Mouse (Mus musculus) neural tube, embryonic 12.5 days (tissue): ENCODE results near the gene Igsf3. TPM values are rescaled to one million over a fixed set of nuclear protein-coding genes. Genes with fewer than 3 reads are reported as not detected.

Experiments
- ATAC-seq: fragments of 200-750 bp; cut with Nextera tagmentation; 2 replicates; pipeline ENCODE4 v1.8.0; 2017; ENCODE audit warnings: low read depth, mild to moderate bottlenecking, moderate TSS enrichment, moderate library complexity; ENCODE audit not compliant: low FRiP score
- H3K27ac ChIP-seq: fragments of 300-500 bp; sonication (generic); 2 replicates; pipeline ENCODE4 v1.5.1; 2016
- H3K27me3 ChIP-seq: fragments of 300-500 bp; sonication (generic); replicated peaks from 2 replicates; pipeline ENCODE4 v1.6.1; 2016; ENCODE audit warnings: mild to moderate bottlenecking
- H3K36me3 ChIP-seq: fragments of 300-500 bp; sonication (generic); 2 replicates; pipeline ENCODE4 v1.6.1; 2016; ENCODE audit warnings: mild to moderate bottlenecking
- H3K4me1 ChIP-seq: fragments of 300-500 bp; sonication (generic); 2 replicates; pipeline ENCODE4 v1.6.1; 2016
- H3K4me2 ChIP-seq: fragments of 300-500 bp; sonication (generic); replicated peaks from 2 replicates; pipeline ENCODE4 v1.6.1; 2016; ENCODE audit warnings: mild to moderate bottlenecking
- H3K4me3 ChIP-seq: fragments of 300-500 bp; sonication (generic); 2 replicates; pipeline ENCODE4 v1.5.1; 2016
- H3K9ac ChIP-seq: fragments of 300-500 bp; sonication (generic); 2 replicates; pipeline ENCODE4 v1.6.1; 2016; ENCODE audit warnings: mild to moderate bottlenecking
- H3K9me3 ChIP-seq: fragments of 300-500 bp; sonication (generic); 2 replicates; pipeline ENCODE4 v1.6.1; 2016; ENCODE audit warnings: mild to moderate bottlenecking
- WGBS: fragments of 180-500 bp; shearing (Covaris S2); methylation state at CpG from one replicate; pipeline ENCODE4 v1.1.7; 2016; 5-methylcytosine and 5-hydroxymethylcytosine counted together
- polyA plus RNA-seq: library from polyadenylated mRNA; unstranded; fragments of >200 nt; fragmentation: Nextera tagmentation; extraction: Ambion mirVana; gene quantifications from 2 replicates; pipeline ENCODE4 v1.2.1, GENCODE M21; 2016

Gene Igsf3
- polyA plus RNA-seq, 1 experiment from 2014 or later = 49.8 TPM

DNA sequence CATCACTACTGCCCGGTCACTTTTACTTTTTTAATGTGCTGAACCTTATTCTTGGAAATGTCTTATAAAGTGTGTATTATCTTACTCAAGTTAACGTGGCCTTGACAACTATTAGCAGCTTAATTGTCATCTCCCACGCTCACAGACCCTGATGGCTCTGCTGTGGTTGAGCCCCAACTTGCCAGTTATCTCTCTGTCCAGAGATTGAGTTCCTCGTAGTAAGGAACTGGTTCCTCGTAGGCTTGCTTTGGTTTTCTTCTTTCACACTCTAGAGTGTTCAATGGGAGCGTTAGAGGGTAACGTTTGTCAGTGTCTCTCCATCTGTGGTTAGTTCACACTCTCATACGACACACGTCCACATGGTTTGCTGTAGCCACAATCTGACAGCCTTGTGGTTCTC, 92.8 kb downstream of the Igsf3 start:
- no peak for ATAC-seq

DNA sequence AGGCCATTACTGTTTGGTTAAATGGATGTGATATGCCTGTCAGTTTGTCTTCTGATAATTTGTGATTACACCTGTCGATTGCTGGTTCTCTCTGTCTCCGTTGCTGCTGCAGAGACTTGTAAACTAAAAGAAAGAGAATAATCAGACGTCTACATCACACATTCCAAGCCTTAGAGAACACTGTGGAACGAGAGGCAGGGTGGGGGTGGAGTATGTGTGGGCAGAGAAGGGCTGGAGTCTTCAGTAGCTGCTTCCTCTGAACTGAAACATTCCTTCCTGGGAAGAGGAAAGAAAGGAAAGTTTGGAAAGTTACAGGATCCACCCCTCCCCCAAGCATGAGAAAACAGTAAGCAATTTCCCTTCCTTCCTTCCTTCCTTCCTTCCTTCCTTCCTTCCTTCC, 95.0 kb downstream of the Igsf3 start:
- Histone ChIP-seq H3K27ac (no peak overlapping the region), H3K27me3 (no peaks in the 10 kb centered on the region), H3K9ac (no peak overlapping the region), H3K4me2 (no peak overlapping the region), H3K9me3 (no peaks in the 10 kb centered on the region), H3K4me1 (0 out of 2 replicates have a peak, but pooled peaks cover 4% of the 10 kb centered on the region), H3K36me3 (no peaks in the 10 kb centered on the region), H3K4me3 (no peak overlapping the region)
- WGBS = 36% methylated on average over 4 of the region's 4 CpGs
- ATAC-seq = no peak

More for the DNA sequence above, 92.8 kb downstream of the Igsf3 start:
- WGBS = 90% methylated on average over 9 of the region's 9 CpGs
- no peak overlapping the region for H3K4me2 ChIP-seq
- H3K27me3 ChIP-seq = no peaks in the 10 kb centered on the region
- no peak overlapping the region for H3K9ac ChIP-seq
- H3K27ac ChIP-seq = no peak overlapping the region
- H3K4me1 ChIP-seq = 0 out of 2 replicates have a peak, but pooled peaks cover 4% of the 10 kb centered on the region
- H3K9me3 ChIP-seq = no peaks in the 10 kb centered on the region
- no peaks in the 10 kb centered on the region for H3K36me3 ChIP-seq
- H3K4me3 ChIP-seq = no peak overlapping the region

DNA sequence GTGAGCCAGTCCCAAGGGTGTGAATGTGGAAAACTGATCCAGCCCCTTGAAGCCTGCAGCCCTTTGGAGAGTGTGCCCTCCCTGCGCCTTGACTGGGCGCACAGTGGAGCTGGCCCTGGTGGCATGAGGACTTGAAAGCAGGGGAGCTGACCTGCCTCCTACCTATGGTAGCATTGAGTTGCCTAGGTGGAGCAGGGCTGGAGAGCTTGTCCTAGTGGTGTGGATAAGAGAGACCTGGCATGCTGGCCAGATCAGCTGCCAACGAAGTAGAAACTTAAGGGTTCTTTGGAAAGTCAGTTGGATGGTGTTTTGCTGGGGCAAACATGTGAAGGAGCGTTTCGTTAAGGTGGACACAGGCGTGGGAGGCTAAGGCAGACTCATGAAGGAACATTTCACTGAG, 105.1 kb downstream of the Igsf3 start:
- no peak overlapping the region for H3K4me3 ChIP-seq
- no peak overlapping the region for H3K27ac ChIP-seq
- H3K36me3 ChIP-seq = no peaks in the 10 kb centered on the region
- no peaks in the 10 kb centered on the region for H3K4me1 ChIP-seq
- H3K9me3 ChIP-seq = no peaks in the 10 kb centered on the region
- H3K9ac ChIP-seq = no peak overlapping the region
- no peak for ATAC-seq
- 93% methylated on average over 6 of the region's 6 CpGs for WGBS
- no peak overlapping the region for H3K4me2 ChIP-seq
- H3K27me3 ChIP-seq = no peaks in the 10 kb centered on the region

DNA sequence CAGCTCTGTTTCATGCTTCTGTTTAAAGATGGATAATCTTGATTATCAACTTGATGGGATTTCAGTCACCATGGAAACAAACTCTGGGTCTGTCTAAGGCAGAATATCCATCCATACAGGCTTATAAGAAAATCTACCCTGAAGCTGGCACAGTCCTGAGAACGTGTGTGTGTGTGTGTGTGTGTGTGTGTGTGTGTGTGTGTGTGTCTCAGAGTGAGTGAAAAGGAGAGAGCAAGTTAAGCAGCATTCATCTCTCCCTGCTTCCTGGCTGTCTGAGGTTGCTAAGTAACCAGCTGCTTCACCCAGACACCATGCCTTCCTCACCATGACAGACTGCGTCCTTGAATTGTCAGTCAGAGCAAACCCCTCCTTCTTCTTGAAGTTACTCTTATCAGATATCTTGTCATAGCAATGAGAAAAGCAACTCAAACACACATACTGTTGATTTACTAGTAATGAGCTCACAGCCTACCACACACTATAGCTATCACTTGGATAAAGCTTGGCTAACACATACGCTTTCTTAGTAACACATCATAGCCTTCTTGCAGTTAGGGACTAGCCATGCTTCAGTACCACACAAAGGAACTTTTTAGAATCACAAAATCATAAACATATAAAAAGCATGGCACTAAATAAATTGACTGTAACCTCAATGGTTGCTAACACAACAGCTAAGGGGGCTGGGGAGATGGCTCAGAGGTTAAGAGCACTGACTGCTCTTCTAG, 106.5 kb downstream of the Igsf3 start:
- H3K27me3 ChIP-seq = no peaks in the 10 kb centered on the region
- no peaks in the 10 kb centered on the region for H3K36me3 ChIP-seq
- no peaks in the 10 kb centered on the region for H3K4me1 ChIP-seq
- no peak overlapping the region for H3K4me2 ChIP-seq
- WGBS = 69% methylated on average over 3 of the region's 3 CpGs
- no peaks in the 10 kb centered on the region for H3K9me3 ChIP-seq
- no peak overlapping the region for H3K9ac ChIP-seq
- no peak overlapping the region for H3K27ac ChIP-seq
- H3K4me3 ChIP-seq = no peak overlapping the region
- no peak for ATAC-seq

DNA sequence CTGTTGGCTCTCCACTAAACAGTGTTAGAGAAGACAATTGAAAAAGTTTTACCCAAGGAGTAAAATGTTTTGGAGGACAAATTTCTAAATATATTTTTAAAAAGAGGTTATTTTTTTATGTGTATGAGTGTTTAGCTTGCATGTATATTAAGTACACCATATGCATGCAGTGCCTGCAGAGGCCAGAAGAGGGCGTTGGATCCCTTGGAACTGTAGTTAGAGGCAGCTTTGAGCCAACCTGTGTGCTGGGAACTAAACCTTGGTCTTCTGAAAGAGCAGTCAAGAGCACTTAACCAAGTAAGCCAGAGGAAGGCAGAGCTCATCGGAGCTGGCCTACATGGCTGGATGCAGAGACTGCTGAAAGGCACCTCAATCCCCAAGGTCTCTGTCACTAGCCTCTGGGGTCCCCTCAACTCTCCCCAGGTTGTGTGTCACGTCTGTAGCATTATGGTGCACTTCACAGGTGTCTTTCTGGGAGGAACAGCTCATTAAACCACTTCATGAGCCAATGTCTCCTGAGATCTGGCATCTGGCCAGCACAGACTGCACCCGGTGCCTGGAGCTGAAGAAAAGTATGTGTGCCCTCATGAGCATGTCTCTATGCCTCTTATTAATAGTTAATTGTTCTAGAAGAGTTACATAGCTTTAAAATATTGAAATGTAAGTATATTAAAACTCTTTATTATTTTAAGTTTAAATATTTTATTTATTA, 109.3 kb downstream of the Igsf3 start:
- WGBS = 60% methylated on average over 4 of the region's 4 CpGs
- Histone ChIP-seq H3K9ac (no peak overlapping the region), H3K4me1 (no peaks in the 10 kb centered on the region), H3K4me3 (no peak overlapping the region), H3K9me3 (no peaks in the 10 kb centered on the region), H3K27ac (no peak overlapping the region), H3K27me3 (no peaks in the 10 kb centered on the region), H3K4me2 (no peak overlapping the region), H3K36me3 (no peaks in the 10 kb centered on the region)
- ATAC-seq = no peak

DNA sequence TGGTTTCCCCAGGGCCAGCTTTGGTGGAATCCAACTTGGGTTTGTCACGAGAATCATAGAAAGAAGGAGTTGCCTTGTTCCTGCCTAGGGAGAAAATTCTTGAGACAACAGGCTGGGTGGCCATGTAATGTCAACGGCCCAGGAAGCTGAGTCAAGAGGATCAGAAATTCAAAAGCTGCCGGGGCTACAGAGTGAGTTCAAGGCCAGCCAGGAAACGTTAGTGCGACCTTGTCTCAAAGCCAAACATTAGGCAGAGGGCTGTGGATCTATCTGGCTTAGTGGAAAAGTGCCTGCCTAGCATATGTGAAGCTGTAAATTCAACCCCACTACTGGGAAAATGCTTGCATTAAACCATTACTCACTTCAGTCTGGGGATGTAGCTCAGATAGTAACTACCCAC, 110.6 kb downstream of the Igsf3 start:
- Histone ChIP-seq H3K27ac (no peak overlapping the region), H3K9me3 (no peaks in the 10 kb centered on the region), H3K27me3 (no peaks in the 10 kb centered on the region), H3K9ac (no peak overlapping the region), H3K4me2 (no peak overlapping the region), H3K4me1 (no peaks in the 10 kb centered on the region), H3K4me3 (no peak overlapping the region), H3K36me3 (no peaks in the 10 kb centered on the region)
- 93% methylated on average over 5 of the region's 5 CpGs for WGBS
- ATAC-seq = no peak

DNA sequence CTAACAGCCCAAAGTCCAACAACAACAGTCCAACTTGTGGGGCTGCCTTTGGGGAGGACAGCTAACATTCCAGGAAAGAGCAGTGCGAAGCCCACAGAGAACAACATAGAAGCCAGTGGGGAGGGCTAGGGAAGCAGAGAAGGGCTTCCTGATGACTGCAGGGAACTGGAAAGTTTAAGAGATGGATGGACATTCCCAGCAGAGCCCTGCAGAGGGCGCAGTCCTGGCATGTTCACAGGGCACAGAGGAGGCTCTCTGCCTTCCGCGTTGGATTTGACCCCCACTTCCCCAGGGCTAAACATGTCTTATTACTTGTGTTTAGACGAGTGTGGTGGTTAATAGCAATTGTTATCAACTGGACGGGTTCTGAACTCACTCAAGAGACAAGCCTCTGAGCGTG, 111.3 kb downstream of the Igsf3 start:
- H3K36me3 ChIP-seq = no peaks in the 10 kb centered on the region
- ATAC-seq = no peak
- no peak overlapping the region for H3K27ac ChIP-seq

DNA sequence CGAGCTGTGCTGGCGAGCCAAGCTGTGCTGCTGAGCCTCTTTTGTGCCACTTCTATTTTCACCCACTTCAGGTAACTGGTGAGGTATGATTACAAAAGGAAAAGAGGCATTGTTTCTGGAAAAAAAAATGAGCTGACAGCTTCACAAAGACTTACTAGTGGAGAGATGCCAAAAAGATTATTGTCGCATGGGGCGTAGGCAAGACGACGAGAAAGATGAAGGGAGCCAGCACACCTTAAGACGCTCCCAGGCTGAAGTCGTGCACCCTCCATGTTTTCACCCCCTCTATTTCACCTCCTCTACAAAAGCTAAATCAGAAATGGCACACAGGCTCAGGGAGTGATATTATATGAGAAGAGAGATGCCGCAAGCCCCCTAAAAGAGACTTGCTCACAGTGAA, 113.6 kb downstream of the Igsf3 start:
- no peaks in the 10 kb centered on the region for H3K9me3 ChIP-seq
- ATAC-seq = no peak
- no peak overlapping the region for H3K27ac ChIP-seq
- no peak overlapping the region for H3K4me3 ChIP-seq
- H3K9ac ChIP-seq = no peak overlapping the region
- no peak overlapping the region for H3K4me2 ChIP-seq
- no peaks in the 10 kb centered on the region for H3K36me3 ChIP-seq
- H3K4me1 ChIP-seq = no peaks in the 10 kb centered on the region
- 89% methylated on average over 9 of the region's 9 CpGs for WGBS
- no peaks in the 10 kb centered on the region for H3K27me3 ChIP-seq

More for the DNA sequence above, 111.3 kb downstream of the Igsf3 start:
- no peaks in the 10 kb centered on the region for H3K9me3 ChIP-seq
- H3K27me3 ChIP-seq = no peaks in the 10 kb centered on the region
- WGBS = 82% methylated on average over 7 of the region's 7 CpGs
- H3K9ac ChIP-seq = no peak overlapping the region
- no peak overlapping the region for H3K4me2 ChIP-seq
- H3K4me1 ChIP-seq = no peaks in the 10 kb centered on the region
- H3K4me3 ChIP-seq = no peak overlapping the region

DNA sequence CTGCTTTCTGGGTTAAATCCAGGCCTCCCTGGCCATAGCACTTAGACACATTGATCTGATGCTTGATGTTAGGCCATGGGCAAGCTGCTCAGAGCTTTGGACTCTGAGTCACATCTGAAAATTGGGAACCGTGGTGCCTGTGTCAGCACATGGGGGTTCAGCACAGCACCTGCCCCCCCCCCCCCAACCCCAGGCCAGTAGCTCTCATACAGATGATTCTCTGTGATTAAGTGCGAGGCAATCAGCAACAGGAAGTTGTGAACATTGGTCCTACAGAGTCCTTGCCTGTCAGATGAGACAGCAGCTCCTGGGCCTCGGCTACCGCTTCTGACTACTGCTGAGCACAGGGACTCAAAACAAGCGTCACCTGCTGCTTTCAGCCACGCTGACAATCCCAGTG, 116.0 kb downstream of the Igsf3 start:
- Histone ChIP-seq H3K4me2 (no peak overlapping the region), H3K9me3 (no peaks in the 10 kb centered on the region), H3K4me1 (no peaks in the 10 kb centered on the region), H3K36me3 (no peaks in the 10 kb centered on the region), H3K4me3 (no peak overlapping the region), H3K9ac (no peak overlapping the region), H3K27me3 (no peaks in the 10 kb centered on the region), H3K27ac (no peak overlapping the region)
- 86% methylated on average over 6 of the region's 6 CpGs for WGBS
- no peak for ATAC-seq

DNA sequence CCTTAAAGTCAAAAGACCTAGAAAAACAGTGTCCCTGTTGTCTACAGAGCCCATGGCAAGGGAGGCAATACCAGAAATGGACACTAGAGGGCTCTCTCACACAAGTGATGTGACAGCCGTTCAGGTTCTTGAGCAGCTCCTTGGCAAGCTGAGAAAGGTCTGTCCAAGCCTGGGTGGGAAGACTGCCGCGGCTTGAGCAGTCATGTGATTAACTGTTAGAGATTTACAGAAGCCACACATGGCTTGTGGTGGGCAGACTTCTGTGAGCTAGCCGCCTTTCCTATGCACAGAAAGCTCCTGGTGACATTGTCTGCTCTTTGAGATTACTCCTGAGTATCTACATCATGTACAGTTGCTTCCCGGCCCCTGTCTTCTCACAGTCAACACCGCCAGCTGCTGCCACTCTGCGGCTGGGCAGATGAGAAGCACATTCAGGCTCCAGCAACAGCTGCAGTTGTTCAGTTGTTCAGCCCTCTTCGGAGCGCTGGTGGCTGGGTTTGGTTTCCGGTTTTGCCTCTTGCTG, 117.1 kb downstream of the Igsf3 start:
- Histone ChIP-seq H3K9me3 (no peaks in the 10 kb centered on the region), H3K36me3 (no peaks in the 10 kb centered on the region), H3K4me1 (no peaks in the 10 kb centered on the region), H3K9ac (no peak overlapping the region), H3K27me3 (no peaks in the 10 kb centered on the region), H3K4me3 (no peak overlapping the region), H3K27ac (no peak overlapping the region), H3K4me2 (no peak overlapping the region)
- 51% methylated on average over 10 of the region's 10 CpGs for WGBS
- ATAC-seq = peak; percentile 77

DNA sequence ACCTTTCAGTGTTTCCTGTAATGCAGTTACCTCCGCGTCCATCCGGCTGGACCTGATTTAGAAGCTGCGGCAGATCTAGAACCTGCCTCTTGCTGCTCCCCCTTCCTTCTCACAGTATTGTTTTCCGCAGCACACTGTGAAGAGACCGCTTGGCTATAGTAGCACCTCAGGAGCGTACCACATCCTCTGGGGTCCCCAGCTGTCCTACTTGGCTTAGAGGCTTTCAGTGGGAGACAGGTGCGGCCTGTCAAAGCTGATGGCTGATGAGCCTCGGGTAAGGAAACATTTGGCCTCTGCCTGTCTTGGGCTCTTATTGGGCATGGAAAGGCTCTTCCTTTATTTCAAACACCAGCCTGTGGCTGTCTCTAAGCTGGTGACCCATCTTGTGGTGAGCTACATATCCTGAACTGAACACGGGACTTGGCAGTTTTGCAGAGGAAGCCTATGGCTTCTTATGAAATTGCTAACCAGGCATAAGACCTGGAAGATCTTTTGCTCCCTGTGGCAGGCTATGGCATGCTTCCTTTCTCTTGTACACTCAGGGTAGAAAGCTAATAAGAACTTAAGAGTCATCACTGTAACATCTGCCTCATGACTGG, 120.6 kb downstream of the Igsf3 start:
- Histone ChIP-seq H3K4me1 (no peaks in the 10 kb centered on the region), H3K4me3 (no peak overlapping the region), H3K4me2 (no peak overlapping the region), H3K27ac (no peak overlapping the region), H3K27me3 (no peaks in the 10 kb centered on the region), H3K36me3 (no peaks in the 10 kb centered on the region), H3K9ac (no peak overlapping the region), H3K9me3 (no peaks in the 10 kb centered on the region)
- no peak for ATAC-seq
- 85% methylated on average over 10 of the region's 10 CpGs for WGBS

DNA sequence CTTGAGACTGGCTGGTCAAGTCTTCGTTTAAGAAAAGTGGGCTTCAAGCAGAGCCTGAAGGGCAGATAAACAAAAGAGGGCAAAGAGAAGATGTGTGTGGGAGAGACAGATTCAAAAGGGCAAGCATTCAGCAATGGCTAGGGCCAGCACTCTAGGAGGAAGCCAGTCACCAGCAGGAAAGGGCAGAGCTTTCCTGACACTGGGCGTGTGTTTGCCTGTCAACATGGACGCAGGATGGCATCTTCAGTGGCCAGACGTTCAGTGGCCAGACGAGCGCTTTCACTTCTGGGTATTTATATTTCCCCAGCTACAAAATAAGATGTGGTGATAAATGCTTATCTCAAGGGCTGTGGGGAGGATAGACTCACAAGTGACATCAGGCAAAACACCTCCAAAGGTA, 123.0 kb downstream of the Igsf3 start:
- H3K4me2 ChIP-seq = no peak overlapping the region
- no peak overlapping the region for H3K9ac ChIP-seq
- H3K36me3 ChIP-seq = no peaks in the 10 kb centered on the region
- no peaks in the 10 kb centered on the region for H3K27me3 ChIP-seq
- no peak for ATAC-seq
- 76% methylated on average over 6 of the region's 6 CpGs for WGBS
- no peaks in the 10 kb centered on the region for H3K4me1 ChIP-seq
- no peak overlapping the region for H3K4me3 ChIP-seq
- H3K27ac ChIP-seq = no peak overlapping the region
- H3K9me3 ChIP-seq = no peaks in the 10 kb centered on the region
